In the genomic region with DNA sequence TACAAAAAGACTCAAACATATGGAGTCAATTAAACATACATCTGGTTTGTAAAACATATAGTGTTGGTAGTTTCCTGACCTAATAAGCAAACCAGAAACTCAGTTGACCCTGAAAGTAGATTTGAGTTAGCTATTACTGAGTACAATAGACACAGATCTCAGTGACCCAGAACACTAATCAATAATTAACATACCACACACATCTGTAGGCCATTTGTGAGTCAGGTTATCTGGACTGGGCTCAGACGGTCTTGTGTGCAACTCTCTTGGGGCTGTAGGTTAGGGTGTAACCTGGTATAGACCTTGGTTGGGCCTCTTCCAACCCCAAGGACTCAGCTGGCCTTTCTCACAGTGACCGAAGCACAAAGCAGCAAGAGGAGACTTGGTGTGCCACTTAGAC, we compare ENCODE assay signal across 14 mouse cellular contexts.
A peak's percentile ranks its signal among the peaks of the same experiment; 100 is the strongest.
DNase-seq lines count a peak whose midpoint lies in the region; ATAC-seq lines count a peak whose summit lies in the region.
"Had no signal": no experiment of that assay in that cellular context is flagged by ENCODE, and none has a peak within 500 bp of the region (broad histone marks: within the 10 kb centered on the region; RNA-seq: fewer than 3 reads in every experiment).

No protein-coding gene starts in this region.

- WGBS in kidney, embryonic 14.5 days = 77% methylated on average over 2 of the region's 2 CpGs
- WGBS in limb, embryonic 12.5 days = 26% methylated on average over 2 of the region's 2 CpGs

- no peak overlapping the region for H3K27ac ChIP-seq in kidney, embryonic 14.5 days (ENCODE audit: low read depth, low read length)
- peak overlapping the region; percentile 75 for H3K27ac ChIP-seq in limb, embryonic 12.5 days
- H3K27ac ChIP-seq: lung, embryonic 15.5 days had no signal

- no peaks in the 10 kb centered on the region for H3K9me3 ChIP-seq in kidney, embryonic 14.5 days (ENCODE audit: control insufficient read depth, low read length)
- H3K9me3 ChIP-seq in limb, embryonic 12.5 days = no peaks in the 10 kb centered on the region
- H3K9me3 ChIP-seq: lung, embryonic 15.5 days had no signal

- DNase-seq in embryo, embryonic 11 days = peak; percentile 39
- peak; percentile 65 for DNase-seq in forelimb bud, embryonic 11.5 days (ENCODE audit: low read depth, low spot score)
- DNase-seq in cerebellum, adult 9-11 months = no peak
- DNase-seq in T-cell, adult 2 months (ENCODE audit: low spot score) = no peak
- no peak for DNase-seq in left cerebral cortex, postnatal 36 days (ENCODE audit: low spot score in 2 of 2)
- no peak for DNase-seq in heart, postnatal 14 days
- DNase-seq: adrenal gland, postnatal 14 days; cerebellum, postnatal 10 days; retina, postnatal 1 day had no signal

- ATAC-seq in kidney, embryonic 14.5 days (ENCODE audit: low FRiP score, low TSS enrichment) = peak; percentile 72; the same call in 1 of the 2 replicates
- ATAC-seq in limb, embryonic 12.5 days (ENCODE audit: insufficient number of reproducible peaks, insufficient read depth, low FRiP score, low TSS enrichment, low read depth) = peak; percentile 81

- H3K4me1 ChIP-seq in kidney, embryonic 14.5 days (ENCODE audit: control insufficient read depth, insufficient read depth, low read length) = no peaks in the 10 kb centered on the region
- H3K4me1 ChIP-seq in limb, embryonic 12.5 days (replicated peaks) = peaks cover 8% of the 10 kb centered on the region
- H3K4me1 ChIP-seq: lung, embryonic 15.5 days had no signal

- H3K36me3 ChIP-seq in kidney, embryonic 14.5 days (ENCODE audit: control insufficient read depth, insufficient read depth, low read length) = no peaks in the 10 kb centered on the region
- H3K36me3 ChIP-seq in limb, embryonic 12.5 days = no peaks in the 10 kb centered on the region
- H3K36me3 ChIP-seq: G1E; lung, embryonic 15.5 days had no signal

- no peak overlapping the region for H3K4me3 ChIP-seq in kidney, embryonic 14.5 days (ENCODE audit: low read length)
- H3K4me3 ChIP-seq in limb, embryonic 12.5 days (replicated peaks) = no peak overlapping the region
- H3K4me3 ChIP-seq: erythroblast, embryonic 14.5 days; lung, embryonic 15.5 days had no signal

- no peaks in the 10 kb centered on the region for H3K27me3 ChIP-seq in kidney, embryonic 14.5 days (ENCODE audit: control insufficient read depth, insufficient read depth, low read length)
- H3K27me3 ChIP-seq in limb, embryonic 12.5 days = no peaks in the 10 kb centered on the region
- H3K27me3 ChIP-seq: lung, embryonic 15.5 days had no signal

- no peak overlapping the region for H3K9ac ChIP-seq in kidney, embryonic 14.5 days (ENCODE audit: low read depth, low read length)
- no peak overlapping the region for H3K9ac ChIP-seq in limb, embryonic 12.5 days (replicated peaks)
- H3K9ac ChIP-seq: lung, embryonic 15.5 days had no signal

- H3K4me2 ChIP-seq in kidney, embryonic 14.5 days (replicated peaks; ENCODE audit: low read depth, low read length) = no peak overlapping the region
- no peak overlapping the region for H3K4me2 ChIP-seq in limb, embryonic 12.5 days
- H3K4me2 ChIP-seq: lung, embryonic 15.5 days had no signal

- intact Hi-C loops in left cerebral cortex, postnatal 36 days (cut with DNase I) = no loop called here
- intact Hi-C loops in heart, postnatal 14 days (cut with DNase I) = no loop called here

Comparison
In these comparisons a context has a peak if more than half of its experiments do, and no peak if none do; other contexts are left out.
1. DNase-seq: peak in embryo, embryonic 11 days (single experiment) and forelimb bud, embryonic 11.5 days (single experiment); none in cerebellum, adult 9-11 months (single experiment), T-cell, adult 2 months (single experiment), left cerebral cortex, postnatal 36 days (0 of 2) and heart, postnatal 14 days (0 of 2).